Mouse (Mus musculus): ENCODE measurements around the gene Zfp366. TPM values are rescaled to one million over a fixed set of nuclear protein-coding genes. Genes with fewer than 3 reads are reported as not detected.

Gene Zfp366
- total RNA-seq, 1 experiment from 2014 or later, result 0.12 TPM

- no peak for ATAC-seq (ENCODE audit: extremely low read depth, insufficient number of reproducible peaks, low FRiP score, poor library complexity, severe bottlenecking)
Measured at GRCm38 (mm10) chr13:99239741-99240140, 55.1 kb downstream of the Zfp366 start.

- ATAC-seq (ENCODE audit: extremely low read depth, insufficient number of reproducible peaks, low FRiP score, poor library complexity, severe bottlenecking), result no peak
Measured at GRCm38 (mm10) chr13:99241984-99242383, 57.4 kb downstream of the Zfp366 start.

- ATAC-seq (ENCODE audit: extremely low read depth, insufficient number of reproducible peaks, low FRiP score, poor library complexity, severe bottlenecking), result no peak
Measured at GRCm38 (mm10) chr13:99242895-99243294, 58.3 kb downstream of the Zfp366 start.

GRCm38 (mm10) chr13:99243831-99244230, 59.2 kb downstream of the Zfp366 start:
- no peak for ATAC-seq (ENCODE audit: extremely low read depth, insufficient number of reproducible peaks, low FRiP score, poor library complexity, severe bottlenecking)

GRCm38 (mm10) chr13:99244471-99244870, 59.8 kb downstream of the Zfp366 start:
- ATAC-seq (ENCODE audit: extremely low read depth, insufficient number of reproducible peaks, low FRiP score, poor library complexity, severe bottlenecking), result no peak

- no peak for ATAC-seq (ENCODE audit: extremely low read depth, insufficient number of reproducible peaks, low FRiP score, poor library complexity, severe bottlenecking)
Measured at GRCm38 (mm10) chr13:99244896-99245295, 60.3 kb downstream of the Zfp366 start.

GRCm38 (mm10) chr13:99245916-99246460, 61.4 kb downstream of the Zfp366 start:
- no peak for ATAC-seq (ENCODE audit: extremely low read depth, insufficient number of reproducible peaks, low FRiP score, poor library complexity, severe bottlenecking)

- no peak for ATAC-seq (ENCODE audit: extremely low read depth, insufficient number of reproducible peaks, low FRiP score, poor library complexity, severe bottlenecking)
Measured at GRCm38 (mm10) chr13:99250806-99251205, 66.2 kb downstream of the Zfp366 start.

GRCm38 (mm10) chr13:99254215-99254614, 69.6 kb downstream of the Zfp366 start:
- no peak for ATAC-seq (ENCODE audit: extremely low read depth, insufficient number of reproducible peaks, low FRiP score, poor library complexity, severe bottlenecking)

- ATAC-seq (ENCODE audit: extremely low read depth, insufficient number of reproducible peaks, low FRiP score, poor library complexity, severe bottlenecking), result no peak
Measured at GRCm38 (mm10) chr13:99254781-99255180, 70.2 kb downstream of the Zfp366 start.

- no peak for ATAC-seq (ENCODE audit: extremely low read depth, insufficient number of reproducible peaks, low FRiP score, poor library complexity, severe bottlenecking)
Measured at GRCm38 (mm10) chr13:99256916-99257315, 72.3 kb downstream of the Zfp366 start.

GRCm38 (mm10) chr13:99258677-99259076, 74.1 kb downstream of the Zfp366 start:
- ATAC-seq (ENCODE audit: extremely low read depth, insufficient number of reproducible peaks, low FRiP score, poor library complexity, severe bottlenecking), result no peak

GRCm38 (mm10) chr13:99259502-99260174, 75.0 kb downstream of the Zfp366 start:
- ATAC-seq (ENCODE audit: extremely low read depth, insufficient number of reproducible peaks, low FRiP score, poor library complexity, severe bottlenecking), result no peak

- no peak for ATAC-seq (ENCODE audit: extremely low read depth, insufficient number of reproducible peaks, low FRiP score, poor library complexity, severe bottlenecking)
Measured at GRCm38 (mm10) chr13:99262406-99262805, 77.8 kb downstream of the Zfp366 start.

- no peak for ATAC-seq (ENCODE audit: extremely low read depth, insufficient number of reproducible peaks, low FRiP score, poor library complexity, severe bottlenecking)
Measured at GRCm38 (mm10) chr13:99263159-99263783, 78.6 kb downstream of the Zfp366 start.

- ATAC-seq (ENCODE audit: extremely low read depth, insufficient number of reproducible peaks, low FRiP score, poor library complexity, severe bottlenecking), result no peak
Measured at GRCm38 (mm10) chr13:99264483-99264882, 79.9 kb downstream of the Zfp366 start.

- no peak for ATAC-seq (ENCODE audit: extremely low read depth, insufficient number of reproducible peaks, low FRiP score, poor library complexity, severe bottlenecking)
Measured at GRCm38 (mm10) chr13:99272046-99272445, 87.4 kb downstream of the Zfp366 start.

- no peak for ATAC-seq (ENCODE audit: extremely low read depth, insufficient number of reproducible peaks, low FRiP score, poor library complexity, severe bottlenecking)
Measured at GRCm38 (mm10) chr13:99277521-99277920, 92.9 kb downstream of the Zfp366 start.

GRCm38 (mm10) chr13:99278511-99278910, 93.9 kb downstream of the Zfp366 start:
- ATAC-seq (ENCODE audit: extremely low read depth, insufficient number of reproducible peaks, low FRiP score, poor library complexity, severe bottlenecking), result no peak

GRCm38 (mm10) chr13:99279351-99279750, 94.7 kb downstream of the Zfp366 start:
- no peak for ATAC-seq (ENCODE audit: extremely low read depth, insufficient number of reproducible peaks, low FRiP score, poor library complexity, severe bottlenecking)
